Mouse (Mus musculus) left cerebral cortex, postnatal 4 days (tissue): Measurements from ENCODE around the gene Slc35e3. TPM values are rescaled to one million over a fixed set of nuclear protein-coding genes. Genes with fewer than 3 reads are reported as not detected.
"Not testable (repeated sequence)": the region's sequence is repeated elsewhere in the genome, so short reads cannot be mapped to it uniquely, and the experiment has no call there.

Source experiments
- DNase-seq: peaks from one replicate; pipeline ENCODE4 v3.0.0-alpha.2; 2022
- intact Hi-C: fragments of 180-260 bp; cut with DNase I; formaldehyde crosslinking; loops from one replicate; pipeline ENCODE4 v1.15.1; 2025
- total RNA-seq, 2 experiments: library from RNA; stranded (reverse); gene quantifications; 2 replicates each; pipeline ENCODE4 v1.2.3; 2021

Gene Slc35e3
- total RNA-seq, 2 experiments from 2014 or later: 36.9 to 37.6 TPM

DNA sequence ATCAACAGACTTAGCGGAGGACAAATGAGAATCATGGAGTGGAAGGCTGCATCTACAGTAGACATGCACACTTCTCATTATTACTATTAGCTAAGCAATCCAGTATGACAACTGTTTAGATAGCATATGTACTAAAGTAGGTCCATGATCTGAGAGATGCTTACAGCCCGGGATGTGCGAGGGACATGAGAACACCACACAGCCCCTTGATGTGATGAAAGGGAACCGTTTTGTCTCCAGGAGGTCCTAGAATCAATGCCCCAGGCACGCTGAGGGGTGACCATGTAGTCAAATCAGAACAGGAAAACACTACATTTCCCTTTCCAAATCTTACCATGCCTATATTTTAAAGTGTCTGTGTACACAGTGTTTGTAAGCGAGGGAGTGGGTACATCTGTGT, 5.6 kb upstream of the Slc35e3 start:
- intact Hi-C loops: no loop called here
- DNase-seq: no peak

DNA sequence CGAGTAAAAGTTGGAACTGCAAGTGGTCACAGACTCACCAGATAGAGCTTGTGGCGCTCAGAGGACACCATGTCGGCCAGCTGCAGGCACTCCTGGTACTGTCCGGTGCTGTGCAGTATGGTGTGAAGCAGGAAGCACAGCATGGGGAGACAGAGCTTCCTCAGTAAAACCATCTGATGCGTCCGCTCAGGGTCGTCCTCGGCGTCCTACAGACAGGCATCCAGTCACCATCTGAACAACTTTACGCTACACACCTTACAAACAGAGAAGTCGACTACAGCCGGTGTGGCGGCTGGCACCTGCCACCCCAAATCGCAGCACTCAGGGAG, 5.1 kb upstream of the Slc35e3 start:
- intact Hi-C loops: no loop called here

DNA sequence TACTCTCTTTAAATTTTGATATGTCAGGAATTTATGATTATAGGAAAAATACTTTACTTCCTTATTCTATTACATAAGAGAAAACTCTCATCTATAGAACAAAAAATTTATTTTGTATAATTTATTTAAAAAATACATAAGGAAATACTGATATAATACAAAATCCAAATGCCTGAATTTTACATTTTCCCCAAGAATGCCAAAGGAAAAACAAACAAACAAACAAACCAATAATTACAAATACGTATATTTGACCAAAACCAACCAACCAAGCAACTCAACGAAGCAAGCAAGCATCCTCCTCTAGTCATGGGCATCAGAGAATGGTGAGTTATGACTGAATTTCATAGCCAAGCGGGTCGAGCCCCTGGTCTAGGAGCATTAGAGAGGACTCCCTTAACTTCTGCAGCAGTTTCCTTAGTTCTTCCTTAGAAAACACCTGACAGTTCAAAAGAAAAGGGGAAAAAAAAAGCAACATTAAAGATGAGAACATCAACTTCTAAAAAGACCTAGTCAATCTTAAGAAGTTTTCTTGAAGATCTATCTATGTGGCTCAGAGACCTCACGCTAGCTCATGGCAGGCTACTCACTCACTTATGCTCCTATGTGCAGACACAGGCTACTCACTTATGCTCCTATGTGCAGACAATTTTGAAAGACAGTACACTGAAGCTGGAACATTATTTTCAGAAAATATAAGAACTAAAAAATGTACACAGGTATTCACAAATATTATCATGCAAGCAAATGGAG, 4.5 kb upstream of the Slc35e3 start:
- intact Hi-C loops: no loop called here
- no peak for DNase-seq

More for the DNA sequence above, 5.1 kb upstream of the Slc35e3 start:
- DNase-seq: no peak

DNA sequence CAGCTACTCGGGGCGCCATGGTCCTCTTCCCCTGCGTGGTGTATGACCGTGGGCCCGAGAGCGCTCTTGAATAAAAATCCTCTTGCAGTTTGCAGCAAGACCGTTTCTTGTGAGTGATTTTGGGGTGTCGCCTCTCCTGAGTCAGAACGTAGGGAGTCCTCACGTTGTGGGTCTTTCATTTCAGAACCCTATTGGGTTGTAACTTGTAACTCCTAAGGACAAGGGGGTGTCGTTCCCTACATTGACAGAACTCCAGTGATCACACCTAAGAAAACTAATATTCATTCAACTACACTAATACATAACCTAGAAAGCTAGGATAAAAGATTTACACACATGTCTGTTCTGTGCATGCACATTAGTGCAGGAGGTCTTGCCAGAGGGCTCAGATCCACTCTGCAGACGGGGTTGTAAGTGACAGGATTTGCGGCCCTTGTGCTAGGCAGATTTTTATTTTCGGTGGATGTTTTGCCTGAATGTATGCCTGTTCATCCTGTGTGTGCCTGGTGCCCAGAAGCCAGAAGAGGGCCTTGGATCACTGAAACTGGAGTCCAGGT, 3.7 kb upstream of the Slc35e3 start:
- DNase-seq: no peak
- intact Hi-C loops: no loop called here

DNA sequence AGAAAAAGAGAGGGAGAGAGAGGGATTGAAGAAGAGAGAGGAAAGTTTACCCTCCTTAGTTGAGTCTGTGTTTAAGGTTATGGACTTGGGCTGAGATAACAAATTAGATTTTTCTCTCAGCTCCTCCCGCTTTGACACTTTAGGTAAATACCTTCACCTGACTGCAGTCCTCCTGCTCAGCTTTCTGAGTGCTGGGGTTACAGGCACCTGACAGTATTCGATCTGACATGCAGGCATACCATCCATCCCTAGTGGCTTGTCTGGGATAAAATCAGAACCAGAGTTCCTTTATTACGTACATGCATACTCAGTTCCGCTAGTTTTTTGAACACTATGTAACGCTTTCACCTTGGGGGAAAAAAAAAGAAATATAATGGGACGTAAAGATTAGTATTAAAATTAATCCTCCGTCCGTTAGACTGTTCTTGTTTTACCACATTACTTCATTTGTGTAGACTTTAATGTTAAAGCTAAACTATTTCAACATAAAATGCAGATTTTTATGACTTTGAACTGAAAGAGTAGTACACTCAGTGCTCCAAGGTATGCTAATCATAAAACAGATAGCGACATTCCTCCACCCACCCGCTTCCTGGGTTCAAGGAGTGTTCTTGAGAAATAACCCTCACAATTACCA, 3.0 kb upstream of the Slc35e3 start:
- DNase-seq: no peak
- intact Hi-C loops: no loop called here

DNA sequence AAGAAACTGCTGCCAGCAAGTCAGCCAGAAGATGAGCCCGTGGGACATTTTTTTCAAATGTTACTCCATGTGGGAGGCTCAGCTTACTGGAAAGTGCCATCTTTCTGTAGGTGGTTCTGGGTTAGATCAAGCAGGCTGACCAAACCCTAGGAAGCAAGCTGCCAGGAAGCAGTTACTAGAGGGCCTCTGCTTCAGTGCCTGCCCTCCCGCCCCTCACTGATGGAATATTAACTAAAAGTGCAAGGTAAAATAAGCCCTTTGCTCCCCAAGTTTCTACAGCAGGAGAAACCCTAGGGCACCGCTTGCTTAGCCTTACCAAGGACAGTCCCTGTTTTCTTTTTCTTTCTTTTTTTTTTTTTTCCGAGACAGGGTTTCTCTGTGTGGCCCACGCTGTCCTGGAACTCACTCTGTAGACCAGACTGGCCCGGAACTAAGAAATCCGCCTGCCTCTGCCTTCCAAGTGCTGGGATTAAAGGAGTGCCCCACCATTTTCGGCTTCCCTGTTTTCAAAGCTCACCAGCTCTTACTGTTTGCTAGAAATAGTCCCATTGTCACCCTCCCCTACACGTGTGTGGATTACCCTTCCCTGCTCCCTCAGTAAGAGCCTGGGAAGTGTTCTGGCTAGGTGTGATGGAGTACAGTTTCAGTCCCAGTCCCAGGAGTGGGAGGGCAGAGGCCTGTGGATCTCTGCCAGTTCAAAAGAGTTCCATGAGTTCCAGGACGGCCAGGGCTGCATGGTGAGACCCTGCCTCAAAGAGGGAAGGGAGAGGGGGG, 2.3 kb upstream of the Slc35e3 start:
- no peak for DNase-seq
- intact Hi-C loops: no loop called here

DNA sequence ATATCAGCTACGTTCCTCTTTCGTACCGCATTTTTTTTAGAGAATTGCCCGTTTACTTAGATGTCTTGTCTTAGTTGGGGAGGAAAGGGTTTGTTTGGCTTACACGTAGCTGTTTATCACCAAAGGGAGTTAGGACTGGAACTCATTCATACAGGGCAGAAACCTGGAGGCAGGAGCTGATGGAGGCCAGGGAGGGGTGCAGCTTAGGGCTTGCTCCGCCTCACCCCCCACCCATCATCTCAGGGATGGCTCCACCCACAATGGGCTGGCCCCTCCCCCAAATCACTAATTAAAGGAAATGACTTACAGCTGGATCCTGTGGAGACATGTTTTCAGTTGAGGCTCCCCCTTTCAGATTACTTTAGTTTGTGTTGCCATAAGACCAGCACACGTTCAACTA, 1.5 kb upstream of the Slc35e3 start:
- DNase-seq: no peak
- intact Hi-C loops: no loop called here

DNA sequence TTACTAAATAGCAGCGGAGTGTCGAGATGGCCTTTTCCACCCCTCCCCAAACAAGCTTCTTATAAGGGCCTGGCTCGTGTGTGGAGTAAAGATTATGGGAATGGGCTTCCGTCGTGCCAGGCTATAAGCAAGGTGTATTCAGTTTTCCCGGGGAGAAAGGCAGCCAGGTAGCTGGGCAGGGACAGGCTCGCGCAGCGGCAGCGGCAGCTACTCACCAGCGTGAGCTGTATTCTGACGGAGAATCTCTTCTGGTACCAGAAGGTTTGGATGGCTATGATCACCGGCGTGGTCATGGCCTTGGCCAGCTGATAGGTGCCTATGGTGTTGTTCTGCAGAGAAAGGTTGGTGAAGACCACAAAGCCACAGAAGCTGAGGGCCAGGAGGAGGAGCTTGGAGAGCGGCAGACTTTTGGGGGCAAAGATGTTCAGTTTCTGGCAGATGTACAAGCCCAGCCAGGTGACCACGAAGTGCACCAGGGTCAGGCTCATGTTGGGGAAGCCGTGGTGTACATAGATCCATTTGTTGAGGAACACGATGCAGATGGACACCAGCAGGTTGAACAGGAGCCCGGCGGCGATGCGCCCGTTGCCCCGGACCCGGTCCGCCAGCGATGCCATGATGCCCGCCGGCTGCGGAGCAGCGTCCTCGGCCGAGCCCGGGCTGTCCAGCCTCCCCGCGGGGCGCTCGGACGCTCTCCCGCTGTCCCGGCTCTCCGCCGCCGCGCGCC, 432 bp downstream of the Slc35e3 start:
- DNase-seq, intact Hi-C loops: not testable (repeated sequence)

DNA sequence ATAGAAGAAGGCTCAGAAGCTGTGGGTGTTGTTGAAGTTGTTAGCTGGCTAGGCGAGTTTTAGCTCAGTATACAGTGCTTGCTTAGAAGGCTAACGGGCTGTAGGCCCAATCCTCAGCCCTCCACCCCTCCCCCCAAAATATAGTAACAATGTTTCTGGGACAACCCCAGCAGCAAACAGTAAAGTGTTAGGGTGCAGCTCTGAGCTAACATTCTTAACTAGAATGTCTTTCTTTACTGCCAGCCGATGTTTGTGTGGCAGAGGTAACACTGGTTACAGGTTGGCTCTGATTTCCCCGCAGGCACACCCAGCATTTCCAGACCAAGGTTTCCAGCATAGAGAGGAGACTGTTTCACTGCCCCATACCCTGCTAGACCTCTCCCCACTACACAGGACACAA, 2.2 kb downstream of the Slc35e3 start:
- intact Hi-C loops: no loop called here
- DNase-seq: no peak

DNA sequence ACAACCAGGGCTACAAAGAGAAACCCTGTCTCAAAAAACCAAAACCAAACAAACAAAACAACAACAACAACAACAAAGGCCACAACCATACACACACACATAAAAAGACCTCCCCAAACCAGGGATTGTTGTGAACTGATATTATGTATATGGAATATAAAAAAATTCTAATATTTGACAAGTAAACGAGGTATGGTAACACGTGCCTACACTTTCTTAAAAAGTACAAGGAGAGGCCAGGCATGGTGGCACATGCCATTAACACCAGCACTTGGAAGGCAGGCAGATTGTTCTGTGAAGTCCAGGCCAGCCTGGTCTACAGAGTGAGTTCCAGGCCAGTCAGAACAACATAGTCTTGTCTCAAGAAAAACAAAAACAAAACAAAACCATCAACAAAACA, 3.0 kb downstream of the Slc35e3 start:
- intact Hi-C loops: no loop called here
- no peak for DNase-seq

DNA sequence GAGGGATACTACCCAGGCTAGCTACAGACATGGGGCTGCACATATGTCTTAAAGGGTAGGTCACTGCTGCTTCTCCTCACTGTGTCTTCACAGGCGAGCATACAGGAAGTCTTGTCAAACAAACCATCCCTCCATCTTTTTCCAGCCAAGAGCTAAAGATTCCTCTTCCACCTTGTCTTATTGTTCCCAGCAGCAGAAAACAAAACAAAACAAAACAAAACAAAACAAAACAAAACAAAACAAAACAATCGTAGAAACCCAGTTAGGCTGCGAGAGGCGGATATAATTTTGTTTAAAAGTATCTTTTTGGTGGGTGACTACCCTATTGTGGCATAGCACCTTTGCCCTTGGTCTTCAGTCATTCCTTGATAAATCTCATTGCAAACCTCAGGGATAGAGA, 3.5 kb downstream of the Slc35e3 start:
- intact Hi-C loops: no loop called here
- no peak for DNase-seq

DNA sequence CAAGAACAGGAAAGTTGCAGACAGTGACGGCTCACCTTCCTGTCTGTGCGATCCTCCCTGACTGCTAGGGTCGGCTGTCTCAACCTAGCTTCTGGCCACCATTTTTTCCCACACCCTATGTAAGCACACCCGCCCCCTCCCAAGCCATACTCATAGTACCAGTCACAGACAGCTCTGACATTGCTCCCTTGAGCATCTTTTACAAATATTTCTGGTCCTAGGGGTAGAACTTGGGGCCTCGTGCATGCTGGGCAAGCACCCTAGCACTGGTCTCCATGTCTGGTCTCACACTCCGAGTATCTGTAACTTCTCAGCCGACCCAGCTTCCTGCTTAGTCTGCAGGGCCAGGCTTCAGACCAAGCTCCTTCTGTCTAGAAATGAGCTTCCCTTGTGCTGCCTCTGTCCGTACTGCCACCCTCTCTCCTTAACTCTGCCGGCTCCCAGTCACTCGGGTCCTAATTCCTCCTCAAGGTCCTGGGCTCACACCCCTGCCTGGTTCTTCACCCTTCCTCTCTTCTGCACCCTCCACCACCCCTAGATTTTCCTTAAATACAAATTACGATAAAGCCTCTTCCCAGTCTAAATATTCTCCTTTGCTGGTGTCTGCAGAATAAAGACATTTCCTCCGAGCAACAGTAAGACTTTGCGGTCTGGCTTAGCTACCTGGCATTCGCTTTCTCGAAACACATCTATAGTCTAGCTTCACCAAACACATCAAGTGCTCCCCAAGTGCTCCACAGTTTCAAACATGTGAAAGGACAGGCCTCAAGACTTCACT, 4.3 kb downstream of the Slc35e3 start:
- intact Hi-C loops: no loop called here
- no peak for DNase-seq

DNA sequence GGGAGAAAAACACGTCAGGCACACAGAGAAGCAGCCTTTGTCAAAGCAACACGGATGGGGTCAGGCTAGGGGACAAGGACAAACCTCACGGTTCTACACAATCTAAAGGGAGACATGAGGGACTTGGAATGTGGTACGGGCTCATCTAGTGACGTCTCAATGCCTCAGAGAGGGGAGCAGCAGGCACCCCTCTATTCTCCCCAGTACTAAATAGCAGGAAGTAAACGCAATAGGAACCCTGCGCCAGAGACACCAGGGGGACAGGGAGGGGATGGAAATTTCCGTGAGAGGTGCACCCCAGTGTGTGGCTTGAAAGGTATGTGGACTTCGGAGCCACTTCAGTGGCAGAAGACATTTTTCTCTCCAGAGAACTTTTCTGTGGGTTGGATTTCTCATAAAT, 5.2 kb downstream of the Slc35e3 start:
- intact Hi-C loops: no loop called here

DNA sequence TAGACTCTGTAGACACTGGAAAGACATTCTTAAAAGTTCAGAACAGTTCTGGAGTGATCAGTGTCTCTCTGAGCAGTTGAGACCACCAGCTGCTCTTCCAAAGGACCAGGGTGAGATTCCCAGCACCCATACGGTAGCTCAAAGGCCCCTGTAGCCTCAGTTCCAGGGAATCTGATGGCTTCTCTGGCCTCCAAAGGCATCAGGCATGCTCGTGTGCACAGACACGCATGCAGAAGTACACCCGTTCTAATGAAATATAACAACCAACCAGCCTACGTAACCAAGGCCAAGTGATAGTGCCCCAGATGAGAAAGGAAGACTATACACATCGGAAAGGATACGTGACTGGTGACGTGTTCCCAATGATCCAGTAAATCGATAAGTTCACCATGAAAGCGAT, 6.0 kb downstream of the Slc35e3 start:
- DNase-seq: no peak
- intact Hi-C loops: no loop called here

More for the DNA sequence above, 5.2 kb downstream of the Slc35e3 start:
- no peak for DNase-seq

DNA sequence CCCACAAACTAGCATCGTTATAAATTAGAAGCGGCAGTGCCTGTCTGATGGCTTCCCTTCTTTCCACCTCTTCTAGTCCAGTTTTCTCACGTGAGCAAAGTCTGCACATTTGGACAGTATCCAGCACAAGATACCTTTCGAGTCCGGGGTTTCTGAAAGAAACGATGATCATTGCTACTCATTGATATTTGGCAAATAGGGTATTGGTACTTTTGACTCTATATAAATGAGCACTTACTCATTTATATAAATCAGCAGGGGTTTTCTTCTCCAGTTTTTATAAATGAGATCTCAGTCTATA, 6.6 kb downstream of the Slc35e3 start:
- DNase-seq: no peak
- intact Hi-C loops: no loop called here

DNA sequence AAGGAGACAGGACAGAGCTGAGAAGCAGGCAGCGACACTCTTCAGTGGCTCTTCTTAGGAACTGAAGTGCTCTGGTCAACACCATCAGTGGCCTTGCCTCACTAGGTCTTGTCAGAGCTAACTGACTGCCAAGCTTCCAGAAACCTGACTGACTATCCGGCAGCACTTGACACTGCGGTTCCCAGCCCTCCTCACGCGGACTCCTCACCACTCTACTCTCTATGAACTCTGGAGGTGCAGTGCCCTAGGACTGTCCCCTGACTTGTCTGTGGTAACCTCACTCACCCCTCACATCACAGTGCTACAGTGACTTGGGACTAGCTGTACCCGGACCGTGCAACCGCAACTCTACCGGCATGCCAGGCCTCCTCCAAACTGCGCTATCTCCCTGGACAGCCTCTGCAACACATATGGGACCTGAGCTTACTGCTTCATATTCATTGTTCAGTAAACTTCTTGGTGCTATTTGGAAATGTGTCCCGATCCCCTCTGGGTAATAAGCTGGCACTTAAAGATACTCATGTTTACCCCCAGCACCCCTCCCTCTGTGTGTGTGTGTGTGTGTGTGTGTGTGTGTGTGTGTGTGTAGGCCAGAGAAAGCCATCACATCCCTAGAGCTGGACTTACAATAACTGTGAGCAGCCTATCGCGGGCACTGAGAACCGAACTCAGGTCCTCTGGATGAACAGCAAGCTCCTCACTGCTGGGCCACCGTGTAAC, 7.1 kb downstream of the Slc35e3 start:
- intact Hi-C loops: no loop called here
- no peak for DNase-seq

DNA sequence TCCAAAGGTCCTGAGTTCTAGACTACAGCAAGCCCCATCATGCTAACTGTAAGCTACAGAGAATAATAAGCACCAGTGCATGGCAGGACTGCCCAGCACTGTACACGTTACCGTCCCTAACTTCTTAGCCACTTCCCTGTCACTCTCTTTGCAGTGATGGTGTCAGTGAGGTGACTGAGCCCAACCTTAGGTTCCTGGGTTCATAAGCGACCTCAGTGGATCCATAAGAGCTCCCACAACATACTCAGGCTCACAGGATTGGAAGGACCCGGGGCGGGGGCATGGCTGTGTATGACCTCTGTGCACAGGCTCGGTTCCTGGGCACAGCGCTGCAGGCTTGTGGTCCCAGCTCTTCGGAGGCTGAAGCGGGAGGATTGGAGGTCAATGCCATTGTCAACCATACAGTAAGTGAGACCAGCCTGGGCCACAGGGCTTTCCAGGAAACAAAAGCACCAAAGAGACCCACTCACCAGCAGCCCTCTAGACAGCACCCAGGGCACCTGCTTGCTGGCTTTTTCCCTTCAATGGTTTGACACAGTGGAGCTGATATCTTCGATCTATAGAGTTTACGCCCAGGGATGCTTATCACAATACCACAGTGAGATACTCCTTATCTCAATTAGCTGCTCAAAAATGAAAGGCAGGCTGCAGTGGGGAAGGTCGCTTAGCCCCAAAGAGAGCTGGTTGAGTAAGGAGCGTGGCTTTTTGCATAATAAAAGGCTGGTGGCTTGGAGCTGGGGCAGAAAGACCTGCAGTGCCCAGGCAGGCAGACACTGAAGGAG, 7.8 kb downstream of the Slc35e3 start:
- intact Hi-C loops: no loop called here
- DNase-seq: no peak

DNA sequence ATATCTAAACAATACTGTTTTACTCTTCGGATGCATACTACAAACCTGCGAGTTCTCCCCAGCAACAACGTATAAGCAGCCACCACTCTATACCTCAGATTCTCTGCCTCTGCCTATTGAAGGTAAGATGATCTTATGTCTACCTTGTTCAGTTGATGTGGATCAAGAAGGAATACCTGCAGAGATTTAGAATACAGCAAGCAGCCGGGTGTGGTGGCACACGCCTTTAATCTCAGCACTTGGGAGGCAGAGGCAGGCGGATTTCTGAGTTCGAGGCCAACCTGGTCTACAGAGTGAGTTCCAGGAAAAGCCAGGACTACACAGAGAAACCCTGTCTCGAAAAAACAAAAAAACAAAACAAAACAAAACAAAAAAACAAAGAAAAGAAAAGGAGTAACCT, 8.7 kb downstream of the Slc35e3 start:
- DNase-seq, intact Hi-C loops: not testable (repeated sequence)

DNA sequence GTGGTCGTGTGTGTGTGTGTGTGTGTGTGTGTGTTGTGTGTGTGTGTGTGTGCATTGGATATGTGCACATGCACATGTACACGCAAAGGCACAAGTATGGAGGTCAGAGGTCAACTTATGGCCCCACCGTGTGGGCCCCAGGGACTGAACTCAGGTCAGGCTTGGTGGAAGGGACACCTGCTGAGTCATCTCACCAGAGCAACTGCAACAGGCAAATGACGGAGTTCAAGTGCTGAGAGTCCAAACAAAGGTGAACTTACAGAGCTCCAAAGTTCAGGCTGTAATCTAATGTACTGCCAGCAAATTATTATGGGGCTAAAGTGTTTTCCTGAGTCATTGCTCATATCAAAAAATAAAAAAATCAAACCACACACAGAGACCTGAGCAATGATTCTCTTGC, 9.1 kb downstream of the Slc35e3 start:
- intact Hi-C loops: no loop called here
- DNase-seq: no peak
